Mouse (Mus musculus) spleen, adult 12 weeks (tissue): ENCODE measurements around the gene Dpm3.
A peak's percentile ranks its signal among the peaks of the same experiment; 100 is the strongest.

Source experiments
- DNase-seq: peaks from one replicate; pipeline ENCODE4 v3.0.0; 2022; ENCODE audit warnings: low spot score

Dpm3 gene

DNA sequence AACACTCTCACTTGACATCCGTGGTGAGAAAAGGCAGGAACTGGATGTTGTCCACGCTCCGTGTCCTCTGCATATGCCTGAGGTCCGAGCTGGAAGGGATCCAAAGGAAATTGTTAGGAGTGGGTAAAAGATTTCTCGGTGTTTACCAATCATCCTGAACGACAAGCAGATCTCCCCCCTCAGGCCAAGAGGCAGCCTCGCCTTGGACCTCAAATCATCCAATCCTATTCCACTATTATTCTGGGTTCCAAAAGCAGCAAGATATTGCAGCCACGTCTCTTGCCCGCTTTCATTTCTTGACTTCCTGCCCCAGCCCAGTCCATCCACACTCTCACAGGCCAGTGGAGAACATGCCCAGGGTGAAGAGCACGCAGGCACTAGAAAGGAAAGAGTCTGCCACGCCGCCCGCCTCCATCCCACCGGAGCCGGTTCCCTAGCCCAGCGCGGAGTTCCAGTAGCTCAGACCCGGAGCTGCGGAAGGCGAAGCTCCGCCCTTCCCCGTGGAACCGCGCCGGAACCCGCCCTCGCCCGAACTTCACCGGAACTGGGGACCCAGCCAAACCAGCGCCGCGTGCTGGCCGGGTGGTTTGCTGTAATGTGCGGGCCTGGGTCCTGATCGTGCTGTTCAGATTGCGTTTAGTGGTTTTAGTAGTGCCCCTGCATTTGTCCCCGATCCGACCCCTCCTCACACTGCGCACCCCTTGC lies 11.0 kb downstream of the Dpm3 start, which contains the start of gene Slc50a1:
Slc50a1 (minus strand) TSS at position 520 of the 705 bp plus-strand sequence.
- peak; percentile 51 for DNase-seq

DNA sequence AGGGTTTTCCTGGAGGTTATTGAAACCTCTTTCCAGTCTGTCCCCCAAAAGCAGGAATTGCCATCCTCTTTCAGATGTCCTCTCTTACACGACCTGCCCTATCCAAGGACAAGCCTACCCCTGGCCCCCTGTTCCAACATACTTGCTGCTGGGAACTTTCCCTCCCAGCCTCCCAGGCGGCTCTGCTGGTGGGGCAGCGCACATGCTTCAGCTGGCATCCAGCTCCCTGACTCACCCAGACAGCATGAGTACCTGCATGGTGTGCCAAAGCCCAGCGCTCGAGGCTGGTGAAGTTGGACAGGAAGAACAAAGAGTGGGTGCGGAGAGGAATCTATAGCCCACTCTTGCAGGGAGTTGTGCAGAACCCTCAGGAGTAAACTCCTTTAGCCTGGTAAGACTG lies 11.7 kb downstream of the Dpm3 start:
- no peak for DNase-seq

DNA sequence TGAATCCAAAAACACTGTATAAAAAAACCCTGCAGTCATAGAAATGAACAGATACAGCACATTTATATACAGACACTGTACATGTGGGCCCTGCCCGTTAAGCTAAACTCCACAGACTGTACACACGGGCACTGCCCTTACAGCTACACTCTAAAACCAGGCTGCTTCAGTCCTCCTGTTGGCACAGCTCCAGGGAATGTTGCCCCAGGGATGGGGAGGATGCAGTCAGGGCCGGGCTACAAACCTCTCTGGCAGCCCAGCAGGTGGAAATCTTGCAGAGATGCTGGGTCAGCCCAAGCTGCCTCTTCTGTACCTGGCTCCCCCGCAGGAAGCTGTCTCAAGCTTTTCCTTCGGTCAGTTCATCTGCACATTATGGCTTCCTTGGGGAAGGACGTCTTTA lies 12.6 kb downstream of the Dpm3 start:
- DNase-seq = no peak

DNA sequence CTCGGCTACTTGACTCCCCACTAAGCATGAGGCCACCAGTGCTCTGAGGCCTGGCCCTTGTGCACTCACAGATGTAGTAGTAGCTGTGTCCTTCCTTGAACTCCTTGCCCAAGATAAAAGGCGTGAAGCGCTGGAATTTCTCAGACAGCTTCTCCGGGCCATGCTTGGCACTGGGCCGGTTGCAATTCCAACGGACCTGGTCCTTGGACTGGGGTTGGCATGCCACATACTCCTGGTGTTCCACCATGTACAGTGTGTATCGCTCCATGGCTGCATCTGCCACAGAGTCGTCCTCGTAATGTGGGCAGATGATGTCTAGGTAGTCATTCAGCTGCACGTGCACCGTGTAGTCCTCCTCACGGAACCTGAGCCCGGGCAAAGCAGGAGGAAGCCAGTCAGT lies 16.9 kb downstream of the Dpm3 start:
- DNase-seq = no peak

DNA sequence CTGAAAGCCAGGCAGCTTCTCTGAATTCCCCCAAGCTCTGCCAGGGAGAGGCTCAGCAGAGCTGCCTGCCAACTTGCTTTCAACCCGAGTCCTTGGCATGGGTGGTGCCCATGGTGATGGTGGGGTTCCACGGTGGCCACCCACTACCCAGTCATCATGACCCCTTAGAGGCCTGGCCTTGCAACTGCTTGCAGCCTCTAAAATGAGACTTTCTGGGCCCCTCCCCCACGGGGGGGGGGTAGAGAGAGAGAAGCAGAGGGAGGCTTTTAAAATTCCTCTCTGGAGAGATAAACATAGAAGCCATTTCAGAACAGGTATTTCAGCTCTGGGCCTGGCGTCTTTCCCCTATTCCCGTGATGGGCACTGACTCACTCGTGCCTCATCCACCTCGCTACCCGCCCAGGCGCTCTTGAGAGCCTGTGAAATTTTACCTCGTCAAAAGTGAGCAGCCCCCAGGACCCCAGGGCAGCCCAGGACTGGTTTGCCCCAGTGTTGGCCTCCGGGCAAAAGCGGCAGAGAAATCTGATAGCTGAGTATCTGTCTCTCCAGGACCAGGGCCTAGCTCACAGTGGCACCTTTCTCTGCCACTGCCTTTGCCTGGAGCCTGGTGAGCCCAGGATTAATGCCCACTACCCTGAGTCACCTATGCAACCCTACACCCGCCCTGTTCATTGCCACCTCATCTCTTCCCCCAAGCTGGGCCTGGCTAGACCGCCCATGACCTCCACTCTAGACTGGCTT lies 18.3 kb downstream of the Dpm3 start:
- DNase-seq = no peak

DNA sequence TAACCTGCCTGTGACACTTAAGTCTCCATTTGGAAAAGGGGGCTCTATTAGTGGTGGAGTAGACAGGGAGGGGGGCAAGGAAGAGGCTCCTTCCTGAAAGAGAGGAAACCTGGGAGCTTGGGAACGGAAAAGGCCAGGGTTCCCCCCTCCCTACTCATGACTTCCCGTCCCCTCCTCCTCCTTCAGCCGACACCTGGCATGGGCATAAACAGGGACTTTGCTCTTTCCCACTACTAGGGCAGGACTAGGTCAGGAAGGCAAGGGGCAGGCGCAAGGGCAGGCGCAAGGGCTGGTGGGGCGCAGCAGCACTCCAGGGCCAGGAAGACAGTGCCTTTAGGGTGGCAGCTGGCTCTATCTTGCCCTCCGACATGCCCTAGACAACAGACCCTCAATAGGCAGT lies 18.9 kb downstream of the Dpm3 start:
- no peak for DNase-seq

DNA sequence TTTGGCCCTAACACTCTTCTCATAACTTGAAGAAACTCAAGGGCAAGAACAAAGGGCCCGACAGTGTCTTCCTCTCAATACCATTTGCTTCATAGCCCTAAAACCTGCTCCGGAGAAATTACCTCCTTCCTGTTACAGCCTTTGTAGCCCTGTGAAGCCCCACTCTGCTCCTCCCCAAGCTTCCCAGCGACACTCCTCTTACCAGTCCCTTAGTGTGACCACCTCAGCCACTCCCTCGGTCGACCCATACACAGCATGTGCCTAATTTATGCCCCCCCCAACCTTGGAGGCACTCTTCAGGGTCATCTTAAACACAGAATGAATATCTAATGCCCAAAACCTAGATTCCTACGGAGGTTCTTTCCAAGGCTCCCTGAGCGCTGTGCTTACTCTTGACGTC lies 19.5 kb downstream of the Dpm3 start:
- no peak for DNase-seq

DNA sequence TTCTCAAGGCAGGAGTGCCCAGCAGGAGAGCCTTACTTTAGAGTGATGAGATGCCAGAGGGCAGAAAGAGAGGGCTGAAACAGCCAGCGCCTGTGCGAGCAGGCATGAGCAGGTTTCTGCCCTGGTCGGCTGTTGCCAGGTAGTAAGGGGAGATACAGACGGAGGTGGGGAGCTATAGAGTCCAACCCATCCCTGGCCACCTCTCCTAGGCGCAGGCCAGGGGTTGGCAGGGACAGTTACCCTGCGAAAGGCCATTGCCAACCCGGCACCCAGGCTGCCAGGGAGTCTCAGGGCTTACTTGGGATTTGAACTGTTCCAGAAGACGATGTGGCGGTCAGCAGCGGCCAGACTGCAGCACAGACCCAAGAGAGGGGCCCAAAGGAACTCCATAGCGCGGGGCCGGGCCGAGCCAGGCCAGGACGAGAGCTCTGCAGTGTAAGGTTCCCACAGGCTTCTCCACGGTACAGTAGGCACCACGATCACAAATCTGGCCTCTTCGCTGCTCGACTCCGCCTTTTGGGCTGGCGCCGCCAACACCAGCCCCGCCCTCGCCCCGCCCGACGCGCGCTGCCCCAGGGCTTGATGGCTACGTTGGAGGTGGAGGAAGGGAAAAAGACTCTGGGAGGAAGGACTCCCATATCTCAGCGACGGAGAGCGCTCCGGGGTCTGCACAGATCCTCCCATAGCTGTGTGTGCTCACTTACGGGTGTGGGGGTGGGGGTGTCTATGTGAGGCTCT lies 20.2 kb downstream of the Dpm3 start:
- no peak for DNase-seq

DNA sequence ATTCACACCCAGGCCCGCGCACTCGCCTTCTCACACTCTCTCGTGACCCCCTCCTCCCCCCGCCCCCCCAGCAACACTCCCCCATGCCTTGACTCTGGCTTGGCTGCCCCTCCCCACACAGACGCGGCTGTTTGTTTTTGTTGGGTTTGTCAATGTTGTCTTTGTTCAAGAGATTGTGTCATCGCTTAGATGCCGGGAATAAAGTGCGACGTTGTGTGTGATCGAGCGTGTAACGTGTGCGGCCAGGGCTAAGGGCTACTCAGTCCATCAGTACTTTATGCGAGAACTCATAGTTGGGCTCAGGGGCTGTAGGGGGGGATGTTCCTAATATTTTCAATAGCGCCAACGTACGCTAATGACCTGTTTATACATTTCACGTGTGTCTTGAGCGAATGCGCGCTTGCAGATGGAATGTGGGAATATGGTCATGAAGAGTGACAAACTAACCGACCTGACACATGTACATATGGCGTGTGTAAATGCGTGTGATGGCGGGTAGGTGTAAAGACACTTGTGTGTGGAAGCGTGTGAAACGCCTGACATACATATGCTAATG lies 21.0 kb downstream of the Dpm3 start:
- DNase-seq = no peak

DNA sequence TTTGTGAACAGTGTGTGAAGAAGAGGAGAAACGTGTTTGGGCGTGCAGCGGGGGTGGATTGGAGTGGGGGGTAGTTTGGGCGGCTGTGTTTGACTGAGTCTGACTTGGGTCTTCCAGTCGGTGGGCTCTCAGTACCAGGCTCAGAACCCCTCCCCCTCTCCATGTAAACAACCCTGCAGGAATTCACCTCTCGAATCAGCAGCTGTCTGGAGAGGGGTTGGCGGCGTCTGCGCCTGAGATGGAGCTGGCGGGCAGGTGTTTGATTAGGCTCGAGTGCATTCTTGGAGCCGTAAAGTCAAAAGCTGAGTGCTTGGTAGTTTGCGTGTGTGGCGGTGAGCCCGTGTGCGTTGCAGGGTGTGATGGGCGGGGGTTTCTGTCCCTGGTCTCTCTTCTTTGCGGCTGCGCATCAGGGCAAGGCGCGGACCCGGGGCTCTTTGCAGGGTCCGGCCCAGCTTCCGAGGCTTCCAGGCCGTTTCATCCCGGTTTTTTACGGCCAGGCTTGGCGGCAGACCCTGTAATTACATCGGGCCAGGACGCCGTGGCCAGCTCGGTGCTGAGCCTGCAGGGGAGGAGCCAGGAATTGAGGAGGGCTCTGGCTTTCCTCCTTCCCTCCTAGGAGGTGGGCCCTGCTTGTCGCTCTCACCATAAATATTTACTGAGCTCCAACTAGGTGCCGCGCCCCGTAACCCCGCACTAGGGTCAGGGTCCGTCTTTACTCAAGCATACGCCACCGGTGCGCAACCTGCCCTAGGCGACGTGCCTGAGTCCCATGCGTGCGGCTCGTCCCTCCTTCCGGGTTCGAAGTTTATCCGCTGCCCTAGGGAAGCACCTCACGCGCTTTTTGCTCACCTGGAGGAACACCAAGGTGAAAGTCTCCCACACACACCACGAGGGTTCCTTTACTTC lies 21.7 kb downstream of the Dpm3 start, which contains the start of gene Efna1:
Efna1 (minus strand) TSS at position 537 of the 906 bp plus-strand sequence.
- DNase-seq = no peak

DNA sequence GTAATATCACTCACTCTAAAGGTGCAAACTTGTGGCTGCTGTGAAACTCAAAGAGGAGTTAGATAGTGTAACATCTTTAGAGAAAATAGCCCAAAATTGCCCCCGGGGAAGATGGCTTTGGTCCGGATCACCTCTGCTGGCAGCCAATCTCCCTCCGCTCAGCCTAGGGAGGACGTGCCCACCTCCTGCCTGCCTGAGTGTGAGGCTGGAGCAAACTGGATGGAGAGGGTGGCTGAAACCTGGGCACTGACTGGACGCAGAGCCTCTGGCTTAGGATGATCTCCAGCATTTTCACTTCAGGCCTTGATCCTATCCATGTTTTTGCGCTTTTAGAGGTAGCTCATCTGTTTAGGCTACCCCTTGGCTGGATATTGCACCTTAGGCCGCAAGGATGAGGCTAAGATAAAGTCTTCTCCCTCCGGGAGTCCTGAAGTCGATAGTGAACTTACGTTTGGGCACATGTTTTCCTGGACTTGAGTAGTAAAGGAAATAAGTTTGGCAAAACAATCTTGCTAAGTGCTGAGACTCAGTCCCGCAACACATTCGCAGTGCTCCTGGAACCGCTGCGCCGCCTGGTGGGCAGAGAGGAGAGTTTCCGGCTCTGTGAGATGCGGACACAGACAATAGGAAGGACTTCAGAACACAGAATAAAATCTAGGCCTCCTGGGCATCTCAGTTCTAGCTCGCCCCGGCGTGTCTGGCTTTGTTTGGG lies 22.6 kb downstream of the Dpm3 start:
- peak; percentile 56 for DNase-seq

DNA sequence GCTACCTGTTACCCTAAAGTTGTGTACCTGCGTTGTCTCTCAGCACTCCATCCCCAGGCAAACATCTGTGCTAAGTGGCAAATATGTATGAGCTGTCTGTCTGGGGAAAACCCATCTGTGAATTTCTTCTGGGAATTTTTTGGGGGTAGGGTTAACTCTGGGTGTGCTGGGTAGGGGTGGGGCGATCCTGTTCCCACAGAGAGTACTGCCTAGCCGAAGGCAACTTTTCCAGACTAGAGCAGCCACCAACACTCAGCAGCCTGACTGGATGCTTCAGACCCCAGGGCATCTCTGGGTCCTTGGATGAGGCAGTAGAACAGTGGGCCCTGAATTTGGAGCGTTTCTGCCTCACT lies 23.1 kb downstream of the Dpm3 start:
- DNase-seq = no peak

DNA sequence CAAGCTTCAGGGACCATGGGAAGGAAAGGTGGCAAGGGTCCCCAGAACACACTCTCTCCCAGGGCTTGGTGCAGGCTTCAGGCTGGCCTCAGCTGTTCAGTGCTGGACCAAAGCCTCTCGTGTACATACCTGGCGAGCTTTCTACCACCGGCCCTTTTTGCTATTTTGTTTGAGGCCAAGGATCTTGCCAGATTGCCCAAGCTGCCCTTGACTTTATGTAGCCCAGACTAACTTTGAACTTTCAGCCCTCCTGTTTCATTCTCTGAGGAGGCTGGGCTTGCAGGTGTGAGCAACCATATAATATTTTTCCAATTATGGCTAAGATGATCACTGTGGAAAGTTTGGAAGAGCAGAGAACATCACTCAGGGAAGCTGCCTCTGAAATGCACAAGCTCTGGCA lies 25.1 kb downstream of the Dpm3 start:
- no peak for DNase-seq

DNA sequence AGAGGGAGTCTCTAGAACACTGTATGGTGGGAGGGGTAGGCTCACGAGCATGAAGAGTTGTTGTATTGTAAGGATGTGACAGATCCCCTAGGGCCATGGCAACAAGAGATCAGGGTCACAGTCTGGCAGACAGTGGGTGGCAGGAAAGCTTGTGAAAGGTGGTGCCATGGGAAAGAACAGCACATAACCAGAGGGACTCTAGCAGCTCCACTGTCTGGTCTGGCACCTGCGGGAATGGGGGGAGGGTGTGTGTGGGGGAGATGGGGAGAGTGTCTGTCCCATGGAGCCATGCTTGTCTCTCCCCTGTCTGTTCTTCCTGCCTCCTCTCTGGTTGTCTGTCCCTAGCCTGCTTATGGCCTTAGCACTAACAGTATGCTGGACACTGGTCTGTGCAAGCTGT lies 26.4 kb downstream of the Dpm3 start:
- no peak for DNase-seq

DNA sequence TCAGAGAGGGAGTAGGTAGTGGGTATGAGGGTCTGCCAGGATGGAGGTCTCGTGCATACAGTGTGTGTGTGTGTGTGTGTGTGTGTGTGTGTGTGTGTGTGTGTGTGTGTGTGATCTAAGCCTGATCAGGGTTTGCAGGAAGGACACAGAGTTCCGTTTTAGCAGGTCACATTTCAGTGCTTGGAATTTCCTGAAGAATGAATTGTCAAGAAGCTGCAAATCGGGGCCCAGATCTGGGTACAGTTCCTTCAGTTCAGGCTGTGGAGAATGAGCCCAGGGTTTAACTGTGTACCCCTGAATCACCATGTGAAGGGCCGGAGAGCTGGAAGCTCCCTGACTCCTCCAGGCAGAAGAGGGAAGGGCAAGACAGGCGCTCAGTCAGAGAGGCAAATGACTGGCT lies 28.1 kb downstream of the Dpm3 start:
- DNase-seq = no peak

DNA sequence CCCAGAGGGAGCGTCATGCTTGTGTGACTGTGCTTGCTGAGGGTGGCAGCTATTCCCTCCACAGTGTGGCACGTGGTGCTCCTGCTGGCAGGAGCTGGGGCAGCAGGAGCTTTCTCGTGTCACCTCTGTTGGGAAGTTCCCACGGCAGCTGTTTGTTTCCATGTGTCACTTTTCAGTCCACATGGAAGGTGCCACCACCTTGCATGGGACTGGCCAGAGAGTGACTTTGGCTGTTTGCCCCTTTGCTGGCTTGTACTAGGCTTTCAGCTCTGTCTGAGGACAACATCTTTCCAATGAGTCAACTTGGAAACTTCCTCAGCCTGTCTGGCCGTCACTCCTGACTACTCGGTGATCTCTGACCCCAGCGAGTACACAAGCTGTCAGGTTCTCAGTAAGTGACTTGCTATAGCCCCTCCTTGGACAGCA lies 29.4 kb downstream of the Dpm3 start:
- DNase-seq = no peak

DNA sequence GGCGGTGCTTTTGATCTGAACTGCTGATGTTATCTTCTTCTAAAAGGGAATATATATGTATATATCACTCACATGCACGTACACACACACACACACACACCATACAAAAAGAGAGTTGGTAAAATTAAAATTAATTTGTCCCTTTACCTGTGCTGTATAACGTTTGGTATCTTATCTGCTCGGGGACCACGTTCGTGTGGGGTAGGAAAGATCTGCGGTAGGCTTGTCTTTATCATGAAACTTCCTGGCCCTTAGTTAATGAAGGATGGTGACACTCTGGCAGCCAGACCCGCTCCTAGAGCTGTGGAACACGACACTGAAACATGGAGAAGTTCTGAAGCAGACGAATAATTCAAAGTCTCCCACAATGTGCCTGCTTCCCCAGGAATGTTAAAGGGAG lies 32.7 kb downstream of the Dpm3 start:
- DNase-seq = no peak

DNA sequence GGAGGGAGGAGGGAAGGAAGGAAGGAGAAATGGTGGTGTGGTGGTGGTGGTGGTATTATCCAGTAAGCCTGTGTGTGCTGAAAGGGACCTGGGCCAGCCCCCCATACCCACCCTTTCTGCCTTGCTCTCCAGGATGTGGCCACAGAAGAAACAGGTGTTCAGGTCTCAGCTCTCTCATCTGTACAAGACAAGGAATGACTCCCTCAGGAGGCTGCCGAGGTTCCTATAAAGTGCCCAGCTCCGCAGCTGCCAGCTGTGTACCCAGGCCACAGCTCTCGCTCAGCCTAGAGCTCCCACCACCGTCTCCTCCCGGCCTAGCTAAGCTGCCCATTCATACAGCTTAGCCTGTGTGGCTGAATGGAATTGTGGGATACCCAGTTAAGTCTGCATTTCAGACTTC lies 33.1 kb downstream of the Dpm3 start:
- DNase-seq = no peak

DNA sequence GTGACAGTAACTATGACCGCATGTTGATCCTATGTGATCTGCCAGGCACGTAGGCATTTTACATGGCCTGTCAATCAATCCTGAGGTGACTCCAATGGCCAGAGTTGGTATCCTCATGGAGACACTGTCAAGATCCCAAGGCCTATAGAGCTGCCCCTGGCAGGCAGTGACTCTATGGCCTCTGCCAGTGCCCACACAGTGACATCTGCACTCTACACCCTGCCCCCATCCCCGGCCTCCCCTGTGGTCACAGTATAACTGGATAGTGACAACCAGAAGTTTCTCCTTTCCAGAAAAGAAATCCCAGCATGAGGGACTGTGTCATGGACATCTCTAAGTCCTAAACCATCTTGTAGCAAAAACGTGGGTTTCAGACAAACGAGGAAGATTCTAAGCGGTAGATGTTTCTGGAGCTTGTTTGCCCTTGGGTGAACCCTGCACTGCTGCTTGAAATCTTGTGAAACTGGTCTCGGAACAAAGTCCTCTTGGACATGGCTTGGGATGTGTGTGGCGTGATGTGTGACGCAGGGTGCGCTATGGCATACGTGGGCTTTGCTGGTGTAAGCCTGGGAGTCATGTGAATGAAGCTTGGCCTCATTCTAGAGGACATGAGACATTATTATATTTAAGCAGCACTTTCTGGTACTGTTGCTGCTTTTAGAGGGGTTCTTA lies 34.2 kb downstream of the Dpm3 start:
- DNase-seq = no peak

DNA sequence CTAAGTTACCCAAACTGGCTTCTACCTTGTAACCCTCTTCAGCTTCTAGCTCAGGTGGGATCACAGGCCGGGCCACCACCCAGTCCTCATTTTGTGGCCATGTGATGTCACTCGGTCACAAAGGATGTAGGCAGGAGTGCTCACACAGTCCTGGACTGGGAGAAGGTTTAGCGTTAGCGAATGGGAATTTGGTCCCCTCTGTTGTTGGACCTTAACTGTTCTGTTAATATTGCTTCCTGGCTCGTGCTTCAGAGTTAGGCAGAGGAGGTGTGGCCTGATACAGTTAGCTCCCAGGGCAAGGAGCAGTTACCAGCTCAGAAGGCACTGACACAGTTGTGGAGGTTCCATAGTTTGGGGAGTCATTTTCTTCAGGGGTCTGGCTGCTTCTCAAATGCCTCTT lies 35.0 kb downstream of the Dpm3 start:
- no peak for DNase-seq
